Mouse (Mus musculus) embryonic facial prominence, embryonic 14.5 days (tissue): Measurements from ENCODE around the gene Zfp78. TPM values are rescaled to one million over a fixed set of nuclear protein-coding genes. Genes with fewer than 3 reads are reported as not detected.

Experiments
- ATAC-seq: fragments of 200-750 bp; cut with Nextera tagmentation; 2 replicates; pipeline ENCODE4 v1.8.0; 2017; ENCODE audit warnings: low read depth, moderate number of reproducible peaks, moderate TSS enrichment
- DNase-seq: peaks from one replicate; pipeline ENCODE4 v3.0.0-alpha.2; 2015; ENCODE audit warnings: low spot score
- H3K27ac ChIP-seq: fragments of 300-500 bp; sonication (generic); replicated peaks from 2 replicates; pipeline ENCODE4 v1.5.1; 2014; ENCODE audit warnings: low read depth, mild to moderate bottlenecking, low read length, moderate library complexity
- H3K27me3 ChIP-seq: fragments of 300-500 bp; sonication (generic); replicated peaks from 2 replicates; pipeline ENCODE4 v1.6.1; 2014; ENCODE audit warnings: low read length; ENCODE audit not compliant: control insufficient read depth, insufficient read depth
- H3K36me3 ChIP-seq: fragments of 300-500 bp; sonication (generic); 2 replicates; pipeline ENCODE4 v1.6.1; 2014; ENCODE audit warnings: low read length, mixed read lengths; ENCODE audit not compliant: control insufficient read depth, insufficient read depth
- H3K4me1 ChIP-seq: fragments of 300-500 bp; sonication (generic); 2 replicates; pipeline ENCODE4 v1.6.1; 2014; ENCODE audit warnings: antibody characterized with exemption, low read length; ENCODE audit not compliant: control insufficient read depth, insufficient read depth
- H3K4me2 ChIP-seq: fragments of 300-500 bp; sonication (generic); 2 replicates; pipeline ENCODE4 v1.6.1; 2014; ENCODE audit warnings: low read depth, mild to moderate bottlenecking, low read length, moderate library complexity, mixed read lengths
- H3K4me3 ChIP-seq: fragments of 300-500 bp; sonication (generic); 2 replicates; pipeline ENCODE4 v1.5.1; 2014; ENCODE audit warnings: low read depth, mild to moderate bottlenecking, low read length
- H3K9ac ChIP-seq: fragments of 300-500 bp; sonication (generic); 2 replicates; pipeline ENCODE4 v1.6.1; 2014; ENCODE audit warnings: low read depth, mild to moderate bottlenecking, low read length, moderate library complexity, mixed read lengths
- H3K9me3 ChIP-seq: fragments of 300-500 bp; sonication (generic); 2 replicates; pipeline ENCODE4 v1.6.1; 2016; ENCODE audit warnings: low read length; ENCODE audit not compliant: control insufficient read depth
- whole genome bisulfite sequencing: fragments of 180-500 bp; shearing (Covaris S2); extraction: QIAGEN DNeasy Blood & Tissue Kit; methylation state at CpG from one replicate; pipeline ENCODE4 v1.1.7; 2014; 5-methylcytosine and 5-hydroxymethylcytosine counted together
- polyA plus RNA-seq: library from polyadenylated mRNA; unstranded; fragments of >200 nt; fragmentation: Nextera tagmentation; extraction: Ambion mirVana; gene quantifications from 2 replicates; pipeline ENCODE4 v1.2.1, GENCODE M21; 2014

Zfp78 gene
- 2.9 and 3.2 TPM in 2 replicates for polyA plus RNA-seq

DNA sequence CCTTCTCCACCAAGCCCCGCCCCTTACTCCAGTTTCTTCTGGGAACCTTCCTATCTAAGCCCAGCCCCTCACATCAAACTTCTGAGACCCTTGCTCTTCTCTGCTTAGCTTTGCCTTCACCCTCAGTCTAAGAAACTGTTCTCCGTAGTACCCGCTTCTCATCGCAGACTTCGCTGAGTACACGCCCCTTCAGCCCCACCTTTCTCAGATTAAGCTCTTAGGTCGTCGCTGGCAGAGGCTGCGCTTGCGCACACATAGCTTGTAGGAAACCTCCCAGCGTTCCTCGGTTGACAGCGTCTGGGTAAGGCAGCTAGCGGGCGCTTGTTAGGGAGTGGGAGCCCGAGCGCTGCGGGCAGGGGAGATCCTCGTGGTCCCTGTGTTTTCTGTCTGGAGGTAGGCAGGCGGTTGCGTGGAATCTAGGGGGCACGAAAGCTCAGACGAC is at the start of gene Zfp78:
Gene Zfp78 (plus strand): TSS at position 234 of the 442 bp plus-strand sequence.
- peak; percentile 89 for ATAC-seq
- H3K9me3 ChIP-seq: no peaks in the 10 kb centered on the region
- H3K36me3 ChIP-seq: no peaks in the 10 kb centered on the region
- peak within 1 kb of the TSS; percentile 46 for H3K4me3 ChIP-seq
- peak within 1 kb of the TSS; percentile 86 for H3K27ac ChIP-seq
- H3K9ac ChIP-seq: peak within 1 kb of the TSS; percentile 66
- H3K4me1 ChIP-seq: peaks cover 6% of the 10 kb centered on the region
- under 1% methylated on average over 23 of the region's 23 CpGs for WGBS
- peak within 1 kb of the TSS; percentile 59 for H3K4me2 ChIP-seq
- DNase-seq: peak; percentile 98
- no peaks in the 10 kb centered on the region for H3K27me3 ChIP-seq

DNA sequence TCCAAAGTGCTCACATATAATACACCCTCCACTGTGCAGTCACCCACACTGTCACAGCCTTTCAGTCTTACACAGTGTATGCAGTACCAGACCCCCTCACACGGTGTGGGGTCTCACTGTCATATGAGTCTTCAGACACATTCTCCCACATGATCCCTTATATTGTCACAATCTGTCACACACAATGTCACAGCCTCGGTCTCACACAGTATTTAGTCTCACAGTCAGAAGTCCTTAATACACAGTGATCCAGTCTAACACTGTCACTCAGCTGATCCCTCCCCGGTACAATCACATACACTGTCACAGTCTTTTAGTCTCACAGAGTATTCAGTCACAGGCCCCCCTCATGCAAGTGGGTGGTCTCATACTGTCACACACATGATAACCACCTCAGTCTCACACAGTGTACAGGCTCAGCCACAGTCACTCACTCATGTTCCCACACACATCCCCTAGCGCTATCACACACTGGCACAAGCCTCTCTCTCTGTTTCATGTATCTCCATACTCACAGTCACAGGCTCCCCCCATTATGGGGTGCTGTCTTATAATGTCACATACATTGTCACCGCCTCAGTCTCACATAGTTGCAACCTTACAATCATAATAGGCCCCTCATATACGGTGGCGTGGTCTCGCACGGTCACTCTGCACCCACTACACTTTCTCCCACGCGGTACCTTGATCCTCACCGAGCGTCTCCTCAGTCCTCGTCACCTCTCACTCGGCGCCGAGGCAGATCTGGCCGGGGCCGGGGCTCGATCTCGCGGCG is 32.4 kb upstream of the Zfp78 start:
- H3K27me3 ChIP-seq: no peaks in the 10 kb centered on the region
- H3K9ac ChIP-seq: peak overlapping the region; percentile 85
- H3K4me3 ChIP-seq: peak overlapping the region; percentile 66
- DNase-seq: peak; percentile 5
- 16% methylated on average over 23 of the region's 23 CpGs for WGBS
- ATAC-seq: peak; percentile 82
- 0 out of 2 replicates have a peak, but pooled peaks cover 6% of the 10 kb centered on the region for H3K36me3 ChIP-seq
- H3K4me2 ChIP-seq: peak overlapping the region; percentile 74
- H3K9me3 ChIP-seq: 0 out of 2 replicates have a peak, but pooled peaks cover 6% of the 10 kb centered on the region
- peaks cover 6% of the 10 kb centered on the region; the same call in 1 of the 2 replicates for H3K4me1 ChIP-seq
- peak overlapping the region; percentile 81 for H3K27ac ChIP-seq

- peak within 1 kb of the TSS; percentile 81 for H3K27ac ChIP-seq
- H3K9me3 ChIP-seq: 0 out of 2 replicates have a peak, but pooled peaks cover 6% of the 10 kb centered on the region
- H3K9ac ChIP-seq: peak within 1 kb of the TSS; percentile 85
- peak within 1 kb of the TSS; percentile 74 for H3K4me2 ChIP-seq
- H3K4me3 ChIP-seq: peak within 1 kb of the TSS; percentile 66
- ATAC-seq: peak; percentile 97
- DNase-seq: peak; percentile 97
- H3K36me3 ChIP-seq: 0 out of 2 replicates have a peak, but pooled peaks cover 6% of the 10 kb centered on the region
- WGBS: 7% methylated on average over 25 of the region's 31 CpGs
- no peaks in the 10 kb centered on the region for H3K27me3 ChIP-seq
- H3K4me1 ChIP-seq: peaks cover 6% of the 10 kb centered on the region; the same call in 1 of the 2 replicates
Observed at GRCm38 (mm10) chr7:6331233-6331956, 31.7 kb upstream of the Zfp78 start, which contains the start of gene Zfp583. Gene Zfp583, minus strand, starts transcription at chr7:6331285.

DNA sequence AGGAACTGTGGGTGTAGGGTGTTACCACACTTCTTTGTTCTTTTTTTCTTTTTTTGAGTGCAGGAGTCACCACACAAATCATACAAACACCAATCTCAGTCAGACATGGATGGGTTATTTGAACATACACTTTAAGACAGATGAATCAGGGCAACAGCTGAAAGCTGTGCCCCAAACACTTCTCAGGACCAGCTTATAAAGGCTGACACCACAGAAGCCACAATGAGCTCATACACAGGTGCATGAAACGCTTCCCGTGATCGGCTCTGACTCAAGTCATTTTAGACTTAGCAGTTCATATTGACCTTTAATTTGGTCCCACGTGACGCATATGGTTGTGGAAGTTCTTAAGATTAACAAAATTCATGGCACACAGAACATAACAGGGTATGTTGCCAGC is 23.2 kb upstream of the Zfp78 start:
- no peaks in the 10 kb centered on the region for H3K27me3 ChIP-seq
- no peak overlapping the region for H3K4me2 ChIP-seq
- no peak overlapping the region for H3K27ac ChIP-seq
- H3K9me3 ChIP-seq: no peaks in the 10 kb centered on the region
- ATAC-seq: no peak
- H3K9ac ChIP-seq: no peak overlapping the region
- DNase-seq: no peak
- no peaks in the 10 kb centered on the region for H3K4me1 ChIP-seq
- no peaks in the 10 kb centered on the region for H3K36me3 ChIP-seq
- 85% methylated on average over 5 of the region's 5 CpGs for WGBS
- H3K4me3 ChIP-seq: no peak overlapping the region

DNA sequence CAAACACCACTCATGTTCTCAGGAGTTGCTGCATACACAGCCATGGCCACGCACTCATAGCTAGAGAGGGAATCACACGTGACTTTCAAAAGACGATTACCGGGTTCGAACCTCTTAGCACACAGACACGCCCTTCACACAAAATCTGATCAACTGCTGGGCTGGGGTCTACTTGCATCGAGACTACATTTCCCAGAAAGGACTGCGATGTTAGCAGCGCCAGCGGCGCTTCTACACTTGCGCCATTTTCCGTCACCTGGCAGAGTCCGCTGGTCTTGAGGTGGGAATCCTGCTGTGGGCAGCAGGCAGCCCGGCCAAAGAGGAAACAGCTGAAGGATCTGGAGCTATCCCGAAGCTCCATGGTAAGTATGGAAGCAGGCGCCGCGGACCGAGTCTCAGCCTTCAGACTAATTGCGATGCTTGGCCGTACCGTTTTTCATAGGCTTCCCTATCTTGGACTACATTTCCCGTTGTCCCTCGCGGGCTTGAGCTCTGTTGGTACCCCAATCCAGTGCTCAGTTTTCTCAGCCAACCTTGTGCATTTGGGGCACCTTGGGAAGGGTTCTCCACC is 19.5 kb upstream of the Zfp78 start, which contains the start of gene Gm3854:
Gene Gm3854 (plus strand): TSS at position 259 of the 571 bp plus-strand sequence.
- H3K27ac ChIP-seq: no peak within 1 kb of the TSS; the same call in 1 of the 2 replicates
- peak; percentile 95 for ATAC-seq
- H3K9ac ChIP-seq: peak within 1 kb of the TSS; percentile 73
- WGBS: 1% methylated on average over 26 of the region's 26 CpGs
- H3K27me3 ChIP-seq: no peaks in the 10 kb centered on the region
- peak; percentile 92 for DNase-seq
- peak within 1 kb of the TSS; percentile 70 for H3K4me3 ChIP-seq
- no peaks in the 10 kb centered on the region for H3K36me3 ChIP-seq
- H3K4me2 ChIP-seq: peak within 1 kb of the TSS; percentile 54
- no peaks in the 10 kb centered on the region for H3K4me1 ChIP-seq
- H3K9me3 ChIP-seq: no peaks in the 10 kb centered on the region

DNA sequence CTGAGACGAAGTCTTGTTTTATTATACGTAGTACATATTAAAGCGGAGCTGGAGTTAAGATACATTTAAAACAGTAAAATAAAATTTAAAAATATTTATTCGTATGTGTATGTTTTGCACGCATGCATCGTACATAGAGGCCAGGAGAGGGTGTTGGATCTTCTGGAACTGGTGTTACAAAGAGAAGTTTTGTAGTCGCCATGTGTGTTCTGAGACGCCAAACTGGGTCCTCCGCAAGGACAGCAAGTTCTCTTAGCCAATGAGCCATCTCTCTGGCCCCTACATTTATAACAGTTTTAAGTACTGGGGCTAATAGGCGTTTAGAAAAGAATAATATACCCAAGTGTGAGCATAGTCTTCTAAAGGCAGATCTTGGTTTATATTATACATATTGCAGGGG is 19.0 kb upstream of the Zfp78 start:
- peak; percentile 3; the same call in 1 of the 2 replicates for ATAC-seq
- DNase-seq: no peak
- Histone ChIP-seq H3K4me1 (no peaks in the 10 kb centered on the region), H3K36me3 (no peaks in the 10 kb centered on the region), H3K4me3 (peak overlapping the region; percentile 70), H3K27ac (no peak overlapping the region), H3K9me3 (no peaks in the 10 kb centered on the region), H3K4me2 (peak overlapping the region; percentile 54), H3K9ac (peak overlapping the region; percentile 73; the same call in 1 of the 2 replicates), H3K27me3 (no peaks in the 10 kb centered on the region)
- WGBS: 30% methylated on average over 10 of the region's 10 CpGs

DNA sequence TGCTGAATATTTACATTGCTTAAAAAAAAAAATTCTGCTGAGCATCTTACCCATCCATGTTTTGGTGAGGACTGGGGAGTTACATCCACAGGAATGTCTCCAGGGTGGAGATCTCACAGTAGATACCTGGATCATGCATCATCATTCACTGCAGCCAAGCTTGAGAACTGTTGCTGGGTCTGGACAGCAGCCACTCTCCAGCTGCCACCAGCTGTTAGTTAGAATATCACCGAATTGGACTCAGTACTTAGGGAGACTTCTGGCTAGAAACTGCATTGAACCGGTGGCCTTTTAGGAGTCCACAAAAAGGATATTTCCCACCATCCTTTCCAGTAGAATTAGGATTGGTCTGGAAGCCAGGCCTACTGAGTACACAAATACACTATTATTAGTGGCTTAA is 5.0 kb upstream of the Zfp78 start:
- DNase-seq: no peak
- ATAC-seq: no peak
- Histone ChIP-seq H3K4me3 (no peak overlapping the region), H3K9ac (no peak overlapping the region), H3K9me3 (no peaks in the 10 kb centered on the region), H3K4me1 (no peaks in the 10 kb centered on the region), H3K4me2 (no peak overlapping the region), H3K36me3 (0 out of 2 replicates have a peak, but pooled peaks cover 5% of the 10 kb centered on the region), H3K27me3 (no peaks in the 10 kb centered on the region), H3K27ac (no peak overlapping the region)
- 70% methylated on average over 2 of the region's 2 CpGs for WGBS

- Histone ChIP-seq H3K27ac (no peak overlapping the region), H3K4me3 (no peak overlapping the region), H3K9me3 (no peaks in the 10 kb centered on the region), H3K4me1 (peaks cover 6% of the 10 kb centered on the region), H3K4me2 (no peak overlapping the region), H3K27me3 (no peaks in the 10 kb centered on the region), H3K36me3 (no peaks in the 10 kb centered on the region), H3K9ac (no peak overlapping the region)
- peak; percentile 76 for DNase-seq
- 57% methylated on average over 10 of the region's 10 CpGs for WGBS
- no peak for ATAC-seq
Observed at GRCm38 (mm10) chr7:6358937-6359590, 4.0 kb upstream of the Zfp78 start.
